Mouse (Mus musculus): ENCODE results near the gene Mroh3. TPM values are rescaled to one million over a fixed set of nuclear protein-coding genes. Genes with fewer than 3 reads are reported as not detected.

The Mroh3 gene
- polyA plus RNA-seq, 1 experiment, result 2.2 TPM

DNA sequence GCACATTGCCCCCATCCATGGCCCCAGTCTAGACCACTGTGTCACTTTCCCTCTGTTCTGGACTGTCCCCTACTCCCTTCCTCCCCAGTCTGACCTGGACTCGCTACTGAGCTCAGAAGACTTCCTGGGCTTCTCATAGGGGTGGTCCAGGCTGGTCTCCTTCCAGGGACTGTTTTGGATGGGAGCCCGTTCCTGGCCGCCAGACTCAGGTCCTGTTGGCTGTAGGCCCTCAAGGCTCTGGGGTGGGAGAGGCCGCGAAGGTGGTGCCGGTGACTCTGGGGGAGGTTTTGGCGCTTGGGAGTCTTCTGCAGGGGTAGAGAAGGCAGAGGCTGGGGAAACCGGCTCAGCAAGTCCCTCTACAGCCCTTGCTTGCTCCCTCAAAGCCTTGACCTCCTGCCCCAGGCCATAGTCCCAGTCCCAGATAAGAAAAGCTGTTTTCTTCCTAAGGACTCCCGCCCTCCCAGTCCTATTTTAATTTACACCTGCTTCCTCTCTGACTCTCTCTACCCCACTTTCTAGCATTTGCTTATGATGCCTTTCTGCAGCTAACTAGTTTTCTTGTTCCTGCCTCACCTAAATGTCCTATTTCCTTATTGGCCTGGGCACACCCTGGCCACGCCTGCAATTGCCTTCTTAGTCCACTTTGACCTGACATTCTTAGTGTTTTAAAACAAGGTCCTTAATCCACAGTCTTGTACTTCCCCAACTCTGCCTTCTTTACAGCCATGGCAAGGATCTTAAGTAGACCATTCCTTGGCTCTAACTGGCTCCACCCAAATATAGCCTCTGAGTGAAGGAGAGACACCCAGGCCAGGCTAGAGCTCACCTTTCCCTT is 7.6 kb upstream of the Mroh3 start:
- 0 out of 2 replicates have a peak, but pooled peaks have one; percentile 3 for TF ChIP-seq CTCF (IDR thresholded peaks at IDR 0.05; ENCODE audit: extremely low read depth, insufficient read length, insufficient replicate concordance, low read depth, low read length)
- no peak for TF ChIP-seq POLR2A (IDR thresholded peaks at IDR 0.05; ENCODE audit: low read depth, low read length)
- peak overlapping the region; percentile 96 for H3K27ac ChIP-seq (ENCODE audit: insufficient read depth, low read depth, low read length)
- peak overlapping the region; percentile 52 for H3K4me3 ChIP-seq (ENCODE audit: low read depth, low read length)
- peaks cover 62% of the 10 kb centered on the region for H3K36me3 ChIP-seq (ENCODE audit: control insufficient read depth, insufficient read depth, low read length)
- WGBS, result 18% methylated on average over 10 of the region's 10 CpGs
- H3K4me1 ChIP-seq (ENCODE audit: control insufficient read depth, insufficient read depth, insufficient read length, low read length), result peaks cover 41% of the 10 kb centered on the region
- no peaks in the 10 kb centered on the region for H3K27me3 ChIP-seq (ENCODE audit: control insufficient read depth, insufficient read depth, low read length)

DNA sequence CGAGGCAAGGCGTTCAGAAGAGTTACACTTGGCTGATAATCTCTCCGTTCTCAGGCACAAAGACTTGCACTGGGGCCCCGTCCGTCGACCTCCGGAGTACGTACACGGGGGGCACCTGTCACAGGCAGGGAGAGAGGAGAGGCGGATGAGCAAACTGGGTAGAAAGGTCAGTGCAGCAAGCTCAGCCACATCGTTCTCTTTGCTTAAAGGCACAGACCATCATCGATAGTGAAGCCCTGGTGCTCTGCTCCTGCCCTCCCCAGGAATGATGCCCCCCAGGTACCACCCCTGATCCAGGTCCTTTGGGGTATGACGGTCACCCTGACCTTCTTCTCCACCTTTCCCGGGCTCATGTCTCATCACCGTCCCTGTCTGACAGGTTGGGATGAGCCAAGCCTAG is 1.7 kb upstream of the Mroh3 start:
- 80% methylated on average over 15 of the region's 15 CpGs for WGBS

DNA sequence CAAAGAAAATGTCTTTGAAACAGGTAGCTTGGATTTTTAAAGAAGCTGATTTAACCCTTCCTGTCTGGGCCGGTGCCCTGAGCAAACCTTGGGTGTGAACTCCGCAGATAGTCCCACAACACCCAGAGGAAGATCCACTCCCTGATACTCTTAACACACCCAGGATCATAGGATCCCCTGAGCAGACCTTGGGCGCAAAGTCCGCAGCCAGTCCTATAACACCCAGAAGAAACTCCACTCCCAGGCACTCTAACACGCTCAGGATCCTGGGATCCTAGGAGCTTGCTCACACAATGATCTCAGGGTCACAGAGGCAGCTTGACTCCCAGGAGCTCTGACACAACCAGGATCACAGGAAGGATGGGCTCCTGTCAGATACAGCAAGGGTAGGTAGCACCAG is 22.6 kb downstream of the Mroh3 start:
- Histone ChIP-seq H3K36me3 (ENCODE audit: control insufficient read depth, insufficient read depth, low read length) (peaks cover 4% of the 10 kb centered on the region), H3K4me3 (ENCODE audit: low read depth, low read length) (no peak overlapping the region), H3K27me3 (ENCODE audit: control insufficient read depth, insufficient read depth, low read length) (no peaks in the 10 kb centered on the region), H3K4me1 (ENCODE audit: control insufficient read depth, insufficient read depth, insufficient read length, low read length) (peaks cover 8% of the 10 kb centered on the region; the same call in 1 of the 2 replicates), H3K27ac (ENCODE audit: insufficient read depth, low read depth, low read length) (peak overlapping the region; percentile 29; the same call in 1 of the 2 replicates)
- no peak for TF ChIP-seq CTCF (IDR thresholded peaks at IDR 0.05; ENCODE audit: extremely low read depth, insufficient read length, insufficient replicate concordance, low read depth, low read length)
- 56% methylated on average over 5 of the region's 5 CpGs for WGBS

More for the DNA sequence above, 1.7 kb upstream of the Mroh3 start:
- Histone ChIP-seq H3K27ac (ENCODE audit: insufficient read depth, low read depth, low read length) (no peak overlapping the region), H3K27me3 (ENCODE audit: control insufficient read depth, insufficient read depth, low read length) (no peaks in the 10 kb centered on the region), H3K36me3 (ENCODE audit: control insufficient read depth, insufficient read depth, low read length) (peaks cover 61% of the 10 kb centered on the region), H3K4me1 (ENCODE audit: control insufficient read depth, insufficient read depth, insufficient read length, low read length) (peaks cover 3% of the 10 kb centered on the region; the same call in 1 of the 2 replicates), H3K4me3 (ENCODE audit: low read depth, low read length) (no peak overlapping the region)
- TF ChIP-seq CTCF (IDR thresholded peaks at IDR 0.05; ENCODE audit: extremely low read depth, insufficient read length, insufficient replicate concordance, low read depth, low read length) (no peak), POLR2A (IDR thresholded peaks at IDR 0.05; ENCODE audit: low read depth, low read length) (no peak)

DNA sequence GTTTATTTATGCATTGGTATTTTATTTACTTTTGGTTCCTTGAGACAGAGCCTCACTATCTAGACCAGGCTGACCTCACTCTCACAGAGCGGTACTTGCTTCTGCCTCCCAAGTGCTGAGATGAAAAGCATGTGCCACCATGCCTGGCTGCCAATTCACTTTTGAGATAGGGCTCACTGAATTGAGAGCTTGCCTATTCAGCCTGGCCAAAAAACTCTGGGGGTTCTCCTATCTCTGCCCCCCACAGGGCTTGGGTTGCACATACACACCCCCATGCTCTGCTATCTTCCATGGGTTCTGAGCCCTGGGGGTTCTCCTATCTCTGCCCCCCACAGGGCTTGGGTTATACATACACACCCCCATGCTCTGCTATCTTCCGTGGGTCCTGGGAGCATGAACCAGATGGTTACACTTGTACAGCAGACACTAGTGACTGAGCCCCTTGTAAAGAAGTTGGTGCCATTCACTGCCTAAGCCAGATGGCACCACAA is 33.1 kb downstream of the Mroh3 start:
- H3K27ac ChIP-seq (ENCODE audit: insufficient read depth, low read depth, low read length), result no peak overlapping the region
- 92% methylated on average over 2 of the region's 2 CpGs for WGBS
- no peak overlapping the region for H3K4me3 ChIP-seq (ENCODE audit: low read depth, low read length)
- TF ChIP-seq CTCF (IDR thresholded peaks at IDR 0.05; ENCODE audit: extremely low read depth, insufficient read length, insufficient replicate concordance, low read depth, low read length) (no peak), POLR2A (IDR thresholded peaks at IDR 0.05; ENCODE audit: low read depth, low read length) (no peak)
- peaks cover 24% of the 10 kb centered on the region for H3K4me1 ChIP-seq (ENCODE audit: control insufficient read depth, insufficient read depth, insufficient read length, low read length)
- H3K27me3 ChIP-seq (ENCODE audit: control insufficient read depth, insufficient read depth, low read length), result no peaks in the 10 kb centered on the region
- peaks cover 14% of the 10 kb centered on the region for H3K36me3 ChIP-seq (ENCODE audit: control insufficient read depth, insufficient read depth, low read length)

DNA sequence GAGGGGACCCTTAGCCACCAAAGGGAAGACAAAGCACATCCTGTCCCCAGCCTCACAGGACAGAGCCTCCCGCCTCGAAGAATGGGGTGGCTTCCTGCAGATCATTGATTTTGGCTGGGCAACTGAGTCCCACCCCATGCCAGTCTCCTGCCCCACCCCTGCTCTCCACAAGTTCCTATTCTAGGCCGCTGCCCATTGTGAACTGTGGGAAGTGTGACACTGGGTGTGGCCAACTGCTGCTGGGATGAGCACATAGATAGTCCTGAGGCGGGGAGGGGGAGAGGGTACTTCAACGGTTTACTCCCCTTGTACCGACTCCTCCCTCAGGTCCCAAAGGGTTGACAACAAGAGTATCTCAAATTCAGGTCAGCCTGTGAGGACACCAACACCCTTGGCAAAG is 33.9 kb downstream of the Mroh3 start:
- WGBS, result 49% methylated on average over 6 of the region's 6 CpGs
- Histone ChIP-seq H3K4me1 (ENCODE audit: control insufficient read depth, insufficient read depth, insufficient read length, low read length) (peaks cover 25% of the 10 kb centered on the region), H3K36me3 (ENCODE audit: control insufficient read depth, insufficient read depth, low read length) (peaks cover 12% of the 10 kb centered on the region), H3K27ac (ENCODE audit: insufficient read depth, low read depth, low read length) (no peak overlapping the region), H3K4me3 (ENCODE audit: low read depth, low read length) (no peak overlapping the region), H3K27me3 (ENCODE audit: control insufficient read depth, insufficient read depth, low read length) (no peaks in the 10 kb centered on the region)
- TF ChIP-seq CTCF (IDR thresholded peaks at IDR 0.05; ENCODE audit: extremely low read depth, insufficient read length, insufficient replicate concordance, low read depth, low read length), result no peak
- TF ChIP-seq POLR2A (IDR thresholded peaks at IDR 0.05; ENCODE audit: low read depth, low read length), result no peak

DNA sequence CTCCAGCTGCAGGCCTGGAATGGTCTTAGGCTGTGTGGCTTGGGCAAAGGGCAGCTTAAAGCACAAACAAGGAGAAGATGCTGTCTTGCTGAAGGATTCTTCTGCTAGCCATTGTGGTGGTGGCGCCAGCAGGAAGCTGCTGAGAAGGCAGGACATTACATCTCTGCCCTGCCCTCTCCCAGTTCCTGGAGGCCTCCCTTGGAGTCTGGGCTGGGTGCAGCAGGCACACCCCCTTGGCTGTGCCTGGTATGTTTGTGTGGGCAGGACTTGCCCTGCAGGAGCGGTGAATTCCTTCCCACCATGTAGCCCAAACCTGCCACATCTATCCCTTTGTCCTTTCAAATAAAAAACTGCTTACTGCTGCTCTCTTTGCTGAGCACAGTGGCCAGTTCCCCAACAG is 35.5 kb downstream of the Mroh3 start:
- H3K4me1 ChIP-seq (ENCODE audit: control insufficient read depth, insufficient read depth, insufficient read length, low read length), result peaks cover 35% of the 10 kb centered on the region
- H3K4me3 ChIP-seq (ENCODE audit: low read depth, low read length), result no peak overlapping the region
- no peak for TF ChIP-seq CTCF (IDR thresholded peaks at IDR 0.05; ENCODE audit: extremely low read depth, insufficient read length, insufficient replicate concordance, low read depth, low read length)
- no peak for TF ChIP-seq POLR2A (IDR thresholded peaks at IDR 0.05; ENCODE audit: low read depth, low read length)
- WGBS, result 32% methylated on average over 2 of the region's 2 CpGs
- peak overlapping the region; percentile 6; the same call in 1 of the 2 replicates for H3K27ac ChIP-seq (ENCODE audit: insufficient read depth, low read depth, low read length)
- H3K36me3 ChIP-seq (ENCODE audit: control insufficient read depth, insufficient read depth, low read length), result peaks cover 17% of the 10 kb centered on the region
- no peaks in the 10 kb centered on the region for H3K27me3 ChIP-seq (ENCODE audit: control insufficient read depth, insufficient read depth, low read length)

DNA sequence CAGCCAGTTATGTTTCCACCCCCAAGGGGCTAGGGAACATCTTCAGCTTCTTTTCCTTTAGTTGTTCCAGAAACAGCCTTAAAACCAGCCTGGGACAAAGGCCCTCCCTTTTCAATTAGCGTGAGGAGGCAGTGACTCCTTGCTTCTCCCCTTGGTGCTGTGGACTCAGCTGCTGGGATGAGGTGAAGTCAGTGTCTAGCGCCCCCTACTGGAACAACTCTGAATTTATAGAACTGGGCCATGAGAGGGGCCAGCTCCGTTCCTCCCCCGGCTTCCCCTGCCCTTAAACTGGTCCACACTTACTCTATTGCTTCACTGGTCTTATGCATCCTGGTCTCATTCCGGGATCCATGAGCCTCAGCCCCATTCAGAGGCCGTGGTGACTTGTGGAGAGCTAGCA is 37.4 kb downstream of the Mroh3 start:
- WGBS, result 34% methylated on average over 6 of the region's 6 CpGs
- H3K4me1 ChIP-seq (ENCODE audit: control insufficient read depth, insufficient read depth, insufficient read length, low read length), result peaks cover 37% of the 10 kb centered on the region
- H3K4me3 ChIP-seq (ENCODE audit: low read depth, low read length), result peak overlapping the region; percentile 48
- H3K27ac ChIP-seq (ENCODE audit: insufficient read depth, low read depth, low read length), result peak overlapping the region; percentile 43
- TF ChIP-seq CTCF (IDR thresholded peaks at IDR 0.05; ENCODE audit: extremely low read depth, insufficient read length, insufficient replicate concordance, low read depth, low read length) (peak; percentile 90; the same call in 1 of the 2 replicates), POLR2A (IDR thresholded peaks at IDR 0.05; ENCODE audit: low read depth, low read length) (no peak)
- peaks cover 24% of the 10 kb centered on the region for H3K36me3 ChIP-seq (ENCODE audit: control insufficient read depth, insufficient read depth, low read length)
- no peaks in the 10 kb centered on the region for H3K27me3 ChIP-seq (ENCODE audit: control insufficient read depth, insufficient read depth, low read length)
